Mouse (Mus musculus): Measurements from ENCODE around the gene Pebp1.

Gene Pebp1

GRCm38 (mm10) chr5:117285266-117285665 lies 2.2 kb downstream of the Pebp1 start:
- DNase-seq (ENCODE audit: low read depth) = no peak

DNA sequence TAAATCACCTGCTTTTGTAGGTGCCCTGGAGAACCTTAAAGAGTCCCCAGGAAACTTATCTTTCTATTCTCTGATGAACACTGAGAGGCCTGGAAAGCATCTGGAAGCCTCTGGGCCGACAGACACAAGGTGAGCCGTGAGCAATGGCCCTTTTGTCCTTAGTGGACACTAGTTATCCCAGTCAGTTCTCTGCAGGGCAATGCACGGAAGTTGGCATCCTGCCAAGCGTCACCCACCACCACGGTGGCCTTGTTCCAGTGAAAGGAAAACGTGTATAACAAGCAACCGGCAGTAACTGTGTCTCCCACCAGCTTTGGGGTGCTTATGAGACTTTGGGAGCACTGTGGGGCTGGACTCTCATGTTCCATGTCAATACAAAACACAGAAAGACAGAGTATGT lies 2.7 kb downstream of the Pebp1 start:
- DNase-seq (ENCODE audit: low read depth) = no peak

DNA sequence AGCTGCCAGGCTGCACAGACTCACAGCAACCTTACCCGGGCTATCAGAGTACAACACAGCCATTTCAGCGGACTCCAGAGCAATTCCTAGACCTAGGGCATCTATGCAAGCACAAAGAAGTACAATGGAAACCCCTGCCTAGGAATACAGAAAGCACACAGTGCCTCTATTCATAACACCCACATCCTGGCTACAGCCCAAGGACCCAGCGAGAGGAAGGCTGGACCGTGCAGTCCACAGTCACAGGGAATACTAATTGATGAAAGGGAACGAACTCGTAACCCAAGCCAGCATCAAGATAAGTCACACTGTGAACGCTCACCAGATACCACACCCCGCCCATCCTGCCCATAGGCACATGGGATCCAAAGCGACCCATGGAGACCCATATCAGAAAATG lies 3.4 kb downstream of the Pebp1 start:
- no peak for DNase-seq (ENCODE audit: low read depth)

GRCm38 (mm10) chr5:117282360-117282759 lies 5.1 kb downstream of the Pebp1 start:
- no peak for DNase-seq (ENCODE audit: low read depth)

- peak; percentile 62 for DNase-seq (ENCODE audit: low read depth)
These were observed 5.9 kb downstream of the Pebp1 start for GRCm38 (mm10) chr5:117281536-117281935.

DNA sequence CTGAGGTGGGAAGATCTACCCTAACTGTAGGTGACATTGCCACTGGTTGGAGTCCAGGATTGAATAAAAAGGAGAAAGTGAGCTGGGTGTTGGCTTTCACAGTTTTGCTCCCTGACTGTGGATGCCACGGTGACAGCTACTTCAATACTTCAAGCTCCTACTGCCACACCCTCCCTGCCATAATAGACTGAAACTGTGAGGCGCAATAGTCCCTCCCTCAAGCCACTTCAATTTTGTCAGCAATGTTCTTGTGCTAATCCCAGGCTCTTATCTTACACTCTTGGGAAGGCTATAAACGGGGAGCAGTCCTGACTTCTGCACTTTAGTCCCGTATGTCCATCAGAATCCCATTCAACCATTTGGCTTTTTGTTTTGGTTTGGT lies 7.8 kb downstream of the Pebp1 start:
- no peak for DNase-seq (ENCODE audit: low read depth)

GRCm38 (mm10) chr5:117278809-117279668 lies 8.4 kb downstream of the Pebp1 start:
- peak; percentile 72 for DNase-seq (ENCODE audit: low read depth)

GRCm38 (mm10) chr5:117277784-117278183 lies 9.6 kb downstream of the Pebp1 start:
- peak; percentile 38 for DNase-seq (ENCODE audit: low read depth)

DNA sequence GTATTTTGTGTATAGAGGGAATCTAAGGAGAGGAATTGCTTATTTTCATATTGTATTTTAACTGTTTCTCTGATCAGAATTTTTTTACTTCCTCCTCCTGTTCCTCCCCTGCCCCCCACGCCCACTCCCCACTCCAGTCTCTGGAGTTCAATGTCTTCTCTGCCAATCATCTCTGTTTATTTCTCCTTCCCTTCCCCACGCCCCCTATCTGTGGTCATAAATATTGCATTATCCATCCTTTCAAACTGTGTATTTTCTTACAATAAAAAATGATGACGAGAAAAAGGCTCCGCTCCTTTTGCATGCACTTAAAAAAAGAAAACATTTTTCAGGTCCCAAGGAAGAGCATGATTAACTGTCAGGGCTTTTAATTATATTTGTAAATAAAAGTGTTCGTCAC lies 12.6 kb downstream of the Pebp1 start:
- DNase-seq (ENCODE audit: low read depth) = peak; percentile 55

DNA sequence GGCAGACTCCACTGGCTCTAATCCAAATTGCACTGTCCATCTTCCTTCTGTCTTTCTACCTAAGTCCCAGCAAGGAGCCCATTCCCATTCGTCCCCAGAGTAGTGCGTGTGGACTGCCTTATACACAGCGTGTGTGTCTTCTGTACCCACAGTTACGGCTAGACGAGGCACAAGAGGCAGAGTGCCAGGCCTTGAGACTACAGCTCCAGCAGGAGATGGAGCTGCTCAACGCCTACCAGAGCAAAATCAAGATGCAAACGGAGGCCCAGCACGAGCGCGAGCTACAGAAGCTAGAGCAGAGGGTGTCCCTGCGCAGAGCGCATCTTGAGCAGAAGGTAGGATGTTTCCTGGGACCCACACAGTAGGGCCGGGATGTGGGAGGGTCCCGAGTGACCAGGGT lies 15.5 kb downstream of the Pebp1 start:
- DNase-seq (ENCODE audit: low read depth) = no peak

- no peak for DNase-seq (ENCODE audit: low read depth)
These were observed 18.0 kb downstream of the Pebp1 start for GRCm38 (mm10) chr5:117269395-117269794.

DNA sequence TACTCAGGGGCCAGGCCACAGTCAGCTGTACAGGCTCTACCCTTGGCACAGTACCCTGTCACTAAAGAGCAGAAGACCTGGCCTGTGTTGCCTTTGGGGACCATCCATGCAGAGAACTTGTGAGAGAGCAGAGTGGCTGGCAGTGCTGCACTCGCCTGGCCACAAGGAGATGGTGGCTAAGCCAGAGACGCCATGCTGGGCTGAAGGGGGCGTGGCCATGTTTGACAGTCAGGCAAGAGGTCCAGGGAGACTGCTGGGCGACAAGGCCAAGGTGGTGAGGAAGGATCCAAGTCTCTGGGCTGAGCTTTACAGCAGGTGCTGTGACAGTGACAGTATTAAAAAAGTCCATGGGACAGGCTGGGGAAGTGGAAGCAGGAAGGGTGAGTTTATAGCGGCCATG lies 18.7 kb downstream of the Pebp1 start:
- no peak for DNase-seq (ENCODE audit: low read depth)

- DNase-seq (ENCODE audit: low read depth) = no peak
These were observed 19.5 kb downstream of the Pebp1 start for GRCm38 (mm10) chr5:117267913-117268312.

- peak; percentile 56 for DNase-seq (ENCODE audit: low read depth)
These were observed 22.7 kb downstream of the Pebp1 start for GRCm38 (mm10) chr5:117264701-117265100.

DNA sequence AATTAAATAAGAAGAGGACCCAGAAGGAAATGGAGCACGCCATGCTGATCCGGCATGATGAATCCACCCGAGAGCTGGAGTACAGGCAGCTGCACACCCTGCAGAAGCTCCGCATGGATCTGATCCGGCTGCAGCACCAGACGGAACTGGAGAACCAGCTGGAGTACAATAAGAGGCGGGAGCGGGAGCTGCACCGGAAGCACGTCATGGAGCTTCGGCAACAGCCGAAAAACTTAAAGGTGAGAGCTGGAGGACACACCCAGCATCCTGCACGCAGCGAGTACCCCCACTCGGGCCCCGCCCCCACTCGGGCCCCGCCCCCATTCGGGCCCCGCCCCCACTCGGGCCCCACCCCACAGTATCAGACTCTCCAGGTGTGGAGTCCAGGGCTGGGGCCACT lies 23.9 kb downstream of the Pebp1 start:
- DNase-seq (ENCODE audit: low read depth) = no peak

- no peak for DNase-seq (ENCODE audit: low read depth)
These were observed 29.1 kb downstream of the Pebp1 start for GRCm38 (mm10) chr5:117258276-117258675.

DNA sequence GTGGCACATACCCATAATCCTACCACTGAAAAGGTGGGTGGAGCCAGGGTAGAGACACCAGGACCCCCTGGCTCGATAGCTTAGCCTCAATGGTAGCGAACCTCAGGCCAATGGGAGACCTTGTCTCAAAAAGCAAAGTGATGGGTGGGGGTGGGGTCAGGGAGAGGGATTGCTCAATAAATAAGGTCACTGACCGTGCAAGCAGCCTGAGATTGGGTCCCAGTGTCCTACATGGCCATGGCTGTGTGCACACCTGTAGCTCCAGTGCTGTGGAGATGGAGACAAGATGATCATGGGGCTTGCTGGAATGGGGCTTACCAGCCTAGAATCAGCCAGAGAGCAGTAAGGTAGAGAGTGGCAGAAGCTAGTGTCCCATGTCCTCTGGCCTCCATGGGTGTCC lies 35.7 kb downstream of the Pebp1 start:
- DNase-seq (ENCODE audit: low read depth) = no peak

GRCm38 (mm10) chr5:117250796-117251195 lies 36.6 kb downstream of the Pebp1 start:
- no peak for DNase-seq (ENCODE audit: low read depth)

GRCm38 (mm10) chr5:117248351-117248750 lies 39.1 kb downstream of the Pebp1 start:
- DNase-seq (ENCODE audit: low read depth) = peak; percentile 85

DNA sequence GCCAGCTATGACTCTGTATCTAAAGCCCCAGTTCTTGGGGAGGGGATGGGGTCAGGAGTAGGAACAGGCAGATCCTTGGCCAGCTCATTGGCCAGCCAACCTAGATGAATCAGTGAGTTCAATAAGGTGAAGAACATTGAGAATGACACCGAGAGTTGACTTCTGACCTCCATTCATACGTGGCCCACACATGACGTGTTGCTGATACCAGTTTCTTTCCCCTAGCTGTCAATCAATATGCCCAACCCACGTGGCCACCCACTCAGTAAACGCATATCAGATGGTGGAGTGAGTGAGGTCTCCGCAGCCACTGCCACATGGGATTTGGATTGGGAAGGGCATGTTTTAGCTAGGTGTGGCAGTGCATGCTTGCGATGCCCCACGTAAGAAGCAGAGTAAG lies 42.3 kb downstream of the Pebp1 start:
- no peak for DNase-seq (ENCODE audit: low read depth)

- no peak for DNase-seq (ENCODE audit: low read depth)
These were observed 44.5 kb downstream of the Pebp1 start for GRCm38 (mm10) chr5:117242671-117243478.

- peak; percentile 7 for DNase-seq (ENCODE audit: low read depth)
These were observed 45.4 kb downstream of the Pebp1 start for GRCm38 (mm10) chr5:117241935-117242531.
